Mouse (Mus musculus) limb, embryonic 15.5 days (tissue): ENCODE results near the gene Mrpl1. TPM values are rescaled to one million over a fixed set of nuclear protein-coding genes. Genes with fewer than 3 reads are reported as not detected.

Experiments
- ATAC-seq: fragments of 200-750 bp; cut with Nextera tagmentation; 2 replicates; pipeline ENCODE4 v1.8.0; 2017; ENCODE audit warnings: low read depth, moderate TSS enrichment; ENCODE audit not compliant: insufficient number of reproducible peaks, low FRiP score, low TSS enrichment
- H3K27ac ChIP-seq: fragments of 300-500 bp; sonication (generic); 2 replicates; pipeline ENCODE4 v1.5.1; 2015; ENCODE audit warnings: moderate library complexity, mild to moderate bottlenecking, inconsistent platforms
- H3K27me3 ChIP-seq: fragments of 300-500 bp; sonication (generic); 2 replicates; pipeline ENCODE4 v1.6.1; 2015; ENCODE audit warnings: inconsistent platforms
- H3K36me3 ChIP-seq: fragments of 300-500 bp; sonication (generic); 2 replicates; pipeline ENCODE4 v1.6.1; 2015; ENCODE audit warnings: inconsistent platforms
- H3K4me1 ChIP-seq: fragments of 300-500 bp; sonication (generic); 2 replicates; pipeline ENCODE4 v1.6.1; 2015; ENCODE audit warnings: inconsistent platforms
- H3K4me2 ChIP-seq: fragments of 300-500 bp; sonication (generic); 2 replicates; pipeline ENCODE4 v1.6.1; 2015; ENCODE audit warnings: mild to moderate bottlenecking, inconsistent platforms
- H3K4me3 ChIP-seq: fragments of 300-500 bp; sonication (generic); 2 replicates; pipeline ENCODE4 v1.5.1; 2015; ENCODE audit warnings: mild to moderate bottlenecking, inconsistent platforms
- H3K9ac ChIP-seq: fragments of 300-500 bp; sonication (generic); 2 replicates; pipeline ENCODE4 v1.6.1; 2015; ENCODE audit warnings: inconsistent platforms
- H3K9me3 ChIP-seq: fragments of 300-500 bp; sonication (generic); 2 replicates; pipeline ENCODE4 v1.6.1; 2016; ENCODE audit warnings: inconsistent platforms
- WGBS: fragments of 180-500 bp; shearing (Covaris S2); methylation state at CpG from one replicate; pipeline ENCODE4 v1.1.7; 2015; 5-methylcytosine and 5-hydroxymethylcytosine counted together
- polyA plus RNA-seq: library from polyadenylated mRNA; unstranded; fragments of >200 nt; fragmentation: Nextera tagmentation; extraction: Ambion mirVana; gene quantifications from 2 replicates; pipeline ENCODE4 v1.2.1, GENCODE M21; 2015

Mrpl1 gene
- 18.9 and 19.0 TPM in 2 replicates for polyA plus RNA-seq

GRCm38 (mm10) chr5:96209459-96209858 lies at the start of gene Mrpl1:
TSS of gene Mrpl1 (plus strand) at chr5:96209493.
- Histone ChIP-seq H3K36me3 (peaks cover 7% of the 10 kb centered on the region), H3K9me3 (no peaks in the 10 kb centered on the region), H3K4me2 (peak within 1 kb of the TSS; percentile 63), H3K27me3 (no peaks in the 10 kb centered on the region), H3K9ac (peak within 1 kb of the TSS; percentile 61), H3K4me1 (peaks cover 7% of the 10 kb centered on the region), H3K4me3 (peak within 1 kb of the TSS; percentile 75), H3K27ac (peak within 1 kb of the TSS; percentile 89)
- ATAC-seq, result peak; percentile 47; the same call in 1 of the 2 replicates
- WGBS, result 1% methylated on average over 17 of the region's 17 CpGs

GRCm38 (mm10) chr5:96160467-96161262 lies 48.6 kb upstream of the Mrpl1 start:
- H3K27me3 ChIP-seq, result no peaks in the 10 kb centered on the region
- peak overlapping the region; percentile 76 for H3K4me3 ChIP-seq
- H3K9ac ChIP-seq, result peak overlapping the region; percentile 95
- H3K27ac ChIP-seq, result peak overlapping the region; percentile 99
- H3K4me2 ChIP-seq, result peak overlapping the region; percentile 62
- H3K9me3 ChIP-seq, result no peaks in the 10 kb centered on the region
- under 1% methylated on average over 50 of the region's 50 CpGs for WGBS
- peaks cover 9% of the 10 kb centered on the region; the same call in 1 of the 2 replicates for H3K4me1 ChIP-seq
- no peak for ATAC-seq
- no peaks in the 10 kb centered on the region for H3K36me3 ChIP-seq

GRCm38 (mm10) chr5:96161263-96161577 lies 48.1 kb upstream of the Mrpl1 start:
- Histone ChIP-seq H3K27ac (peak overlapping the region; percentile 99), H3K9ac (peak overlapping the region; percentile 95), H3K4me3 (peak overlapping the region; percentile 76), H3K9me3 (no peaks in the 10 kb centered on the region), H3K36me3 (no peaks in the 10 kb centered on the region), H3K4me2 (peak overlapping the region; percentile 62), H3K4me1 (peaks cover 9% of the 10 kb centered on the region; the same call in 1 of the 2 replicates), H3K27me3 (no peaks in the 10 kb centered on the region)
- WGBS, result under 1% methylated on average over 39 of the region's 45 CpGs
- ATAC-seq, result no peak

GRCm38 (mm10) chr5:96161578-96162398 lies 47.5 kb upstream of the Mrpl1 start:
- H3K4me1 ChIP-seq, result peaks cover 9% of the 10 kb centered on the region; the same call in 1 of the 2 replicates
- H3K36me3 ChIP-seq, result no peaks in the 10 kb centered on the region

GRCm38 (mm10) chr5:96162399-96163331 lies 46.6 kb upstream of the Mrpl1 start:
- Histone ChIP-seq H3K36me3 (no peaks in the 10 kb centered on the region), H3K27ac (peak overlapping the region; percentile 99), H3K9me3 (no peaks in the 10 kb centered on the region), H3K4me3 (peak overlapping the region; percentile 76), H3K9ac (peak overlapping the region; percentile 95), H3K4me2 (peak overlapping the region; percentile 62), H3K27me3 (no peaks in the 10 kb centered on the region), H3K4me1 (peaks cover 9% of the 10 kb centered on the region; the same call in 1 of the 2 replicates)
- ATAC-seq, result peak; percentile 87
- under 1% methylated on average over 56 of the region's 56 CpGs for WGBS

More at GRCm38 (mm10) chr5:96161578-96162398, 47.5 kb upstream of the Mrpl1 start:
- ATAC-seq, result peak; percentile 57
- H3K4me2 ChIP-seq, result peak overlapping the region; percentile 62
- H3K9me3 ChIP-seq, result no peaks in the 10 kb centered on the region
- H3K9ac ChIP-seq, result peak overlapping the region; percentile 95
- no peaks in the 10 kb centered on the region for H3K27me3 ChIP-seq
- WGBS, result 1% methylated on average over 72 of the region's 114 CpGs
- peak overlapping the region; percentile 76 for H3K4me3 ChIP-seq
- peak overlapping the region; percentile 99 for H3K27ac ChIP-seq

- peak overlapping the region; percentile 99 for H3K27ac ChIP-seq
- 3% methylated on average over 1 of the region's 1 CpGs for WGBS
- no peak for ATAC-seq
- peak overlapping the region; percentile 46 for H3K4me2 ChIP-seq
- H3K4me3 ChIP-seq, result peak overlapping the region; percentile 76
- H3K4me1 ChIP-seq, result peaks cover 9% of the 10 kb centered on the region; the same call in 1 of the 2 replicates
- H3K36me3 ChIP-seq, result no peaks in the 10 kb centered on the region
- H3K9ac ChIP-seq, result peak overlapping the region; percentile 46
- no peaks in the 10 kb centered on the region for H3K27me3 ChIP-seq
- no peaks in the 10 kb centered on the region for H3K9me3 ChIP-seq
These were observed 45.8 kb upstream of the Mrpl1 start for GRCm38 (mm10) chr5:96163396-96164020.

GRCm38 (mm10) chr5:96164021-96164411 lies 45.3 kb upstream of the Mrpl1 start, which contains the start of gene Cnot6l:
TSS of gene Cnot6l (minus strand) at chr5:96164171.
- H3K27me3 ChIP-seq, result no peaks in the 10 kb centered on the region
- no peak for ATAC-seq
- 40% methylated on average over 5 of the region's 5 CpGs for WGBS
- no peaks in the 10 kb centered on the region for H3K9me3 ChIP-seq
- peak within 1 kb of the TSS; percentile 99 for H3K27ac ChIP-seq
- no peaks in the 10 kb centered on the region for H3K36me3 ChIP-seq
- H3K4me2 ChIP-seq, result peak within 1 kb of the TSS; percentile 46
- peaks cover 9% of the 10 kb centered on the region; the same call in 1 of the 2 replicates for H3K4me1 ChIP-seq
- peak within 1 kb of the TSS; percentile 46 for H3K9ac ChIP-seq
- H3K4me3 ChIP-seq, result peak within 1 kb of the TSS; percentile 76

- Histone ChIP-seq H3K27ac (no peak overlapping the region), H3K4me3 (no peak overlapping the region), H3K9ac (no peak overlapping the region), H3K27me3 (no peaks in the 10 kb centered on the region), H3K4me1 (no peaks in the 10 kb centered on the region), H3K4me2 (no peak overlapping the region), H3K9me3 (no peaks in the 10 kb centered on the region), H3K36me3 (no peaks in the 10 kb centered on the region)
- ATAC-seq, result no peak
- 83% methylated on average over 2 of the region's 2 CpGs for WGBS
These were observed 42.5 kb upstream of the Mrpl1 start for GRCm38 (mm10) chr5:96166761-96167160.

- H3K9ac ChIP-seq, result no peak overlapping the region
- no peak overlapping the region for H3K27ac ChIP-seq
- no peaks in the 10 kb centered on the region for H3K36me3 ChIP-seq
- ATAC-seq, result no peak
- no peaks in the 10 kb centered on the region for H3K4me1 ChIP-seq
- 83% methylated on average over 3 of the region's 3 CpGs for WGBS
- H3K9me3 ChIP-seq, result no peaks in the 10 kb centered on the region
- H3K4me2 ChIP-seq, result no peak overlapping the region
- H3K27me3 ChIP-seq, result no peaks in the 10 kb centered on the region
- H3K4me3 ChIP-seq, result no peak overlapping the region
These were observed 38.9 kb upstream of the Mrpl1 start for GRCm38 (mm10) chr5:96170443-96170842.

GRCm38 (mm10) chr5:96171765-96172164 lies 37.5 kb upstream of the Mrpl1 start:
- Histone ChIP-seq H3K9me3 (no peaks in the 10 kb centered on the region), H3K4me3 (no peak overlapping the region), H3K4me2 (no peak overlapping the region), H3K27ac (no peak overlapping the region), H3K36me3 (no peaks in the 10 kb centered on the region), H3K27me3 (no peaks in the 10 kb centered on the region), H3K9ac (no peak overlapping the region), H3K4me1 (peaks cover 4% of the 10 kb centered on the region; the same call in 1 of the 2 replicates)
- no peak for ATAC-seq
- WGBS, result 84% methylated on average over 4 of the region's 4 CpGs
